Mouse (Mus musculus): ENCODE results near the gene Greb1.

- no peak for TF ChIP-seq CTCF (conservative IDR thresholded peaks at IDR 0.05; ENCODE audit: insufficient read depth, insufficient read length, low read depth, low read length)
- no peak for TF ChIP-seq POLR2A (IDR thresholded peaks at IDR 0.05; ENCODE audit: low read depth, low read length)
These were observed 22.2 kb downstream of the Greb1 start for GRCm38 (mm10) chr12:16778523-16778922.

Measured in kidney, adult 2 months (tissue).